Mouse (Mus musculus): Measurements from ENCODE around the gene Rhbdl3. TPM values are rescaled to one million over a fixed set of nuclear protein-coding genes. Genes with fewer than 3 reads are reported as not detected.
A peak's percentile ranks its signal among the peaks of the same experiment; 100 is the strongest.

Rhbdl3 gene
- polyA plus RNA-seq, 1 experiment from 2014 or later, result 6.9 TPM

DNA sequence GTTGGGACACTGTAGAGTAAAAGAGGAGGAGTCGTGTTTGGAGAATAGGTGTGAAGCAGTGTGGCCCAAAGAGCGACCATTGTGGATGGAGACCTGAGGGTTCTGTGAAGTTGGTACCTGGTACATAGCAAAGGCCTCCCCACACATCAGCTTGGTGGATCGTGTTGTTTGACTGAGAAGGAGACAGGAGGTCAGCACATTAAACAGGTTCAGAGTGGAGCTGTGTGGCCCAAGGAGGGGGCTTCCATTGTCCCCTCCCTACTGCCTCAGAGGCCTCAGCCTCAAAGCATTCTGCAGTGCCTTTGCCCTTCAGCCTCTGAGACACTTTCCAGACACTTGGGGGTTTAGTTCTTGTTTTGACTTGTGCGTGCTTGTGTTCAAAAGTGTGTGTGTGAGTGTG lies 13.2 kb downstream of the Rhbdl3 start:
- Histone ChIP-seq H3K27ac (replicated peaks) (no peak overlapping the region), H3K9me3 (no peaks in the 10 kb centered on the region), H3K4me3 (no peak overlapping the region), H3K4me2 (no peak overlapping the region), H3K4me1 (replicated peaks) (peaks cover 24% of the 10 kb centered on the region), H3K9ac (no peak overlapping the region), H3K27me3 (no peaks in the 10 kb centered on the region), H3K36me3 (no peaks in the 10 kb centered on the region)
- 70% methylated on average over 4 of the region's 4 CpGs for WGBS
- no peak for ATAC-seq (ENCODE audit: low FRiP score, low read depth)

DNA sequence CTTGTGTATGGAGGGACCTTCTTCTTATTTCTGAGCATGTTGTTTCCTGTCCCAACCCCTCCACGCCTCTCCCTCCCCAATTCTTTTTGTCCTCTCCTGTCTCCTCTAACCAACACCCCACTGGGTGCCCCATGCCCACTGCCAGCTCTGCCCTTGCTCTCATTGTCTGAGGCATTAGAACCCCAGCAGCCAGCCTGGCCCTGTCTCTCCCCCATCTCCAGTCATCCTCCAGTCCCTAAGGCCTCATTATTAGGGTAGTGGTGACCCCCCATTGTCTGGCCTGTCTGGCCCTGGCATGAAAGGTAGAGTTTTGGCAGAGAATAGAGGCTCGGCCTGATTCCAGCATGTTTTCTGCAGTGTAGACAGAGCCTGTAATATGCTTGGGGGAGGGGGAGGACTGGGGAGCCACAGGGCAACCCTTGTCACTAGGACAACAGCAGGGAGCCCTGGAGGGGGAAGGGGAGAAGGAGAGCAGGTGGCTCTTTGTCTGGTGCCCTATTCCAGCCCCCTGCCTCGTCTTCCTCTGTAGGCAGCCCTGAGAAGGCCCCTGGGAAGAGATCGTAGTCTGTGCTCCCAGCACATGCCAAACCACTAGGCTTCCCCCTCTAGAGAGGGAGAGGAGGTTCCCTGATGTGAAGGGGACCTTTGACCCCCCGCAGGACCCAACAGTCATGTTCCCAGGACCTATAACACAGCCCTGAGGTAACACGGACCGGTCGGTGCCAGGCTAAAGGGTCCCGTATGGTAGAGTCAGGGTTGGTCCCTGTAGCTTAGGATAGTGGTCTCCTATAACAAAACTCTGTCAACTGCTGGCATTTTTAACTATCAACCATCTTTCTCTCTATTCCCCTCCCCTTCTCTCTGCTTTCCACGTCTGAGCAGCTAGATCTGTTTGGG lies 15.3 kb downstream of the Rhbdl3 start:
- peaks cover 23% of the 10 kb centered on the region for H3K4me1 ChIP-seq (replicated peaks)
- H3K36me3 ChIP-seq, result no peaks in the 10 kb centered on the region
- ATAC-seq (ENCODE audit: low FRiP score, low read depth), result peak; percentile 85
- H3K4me2 ChIP-seq, result no peak overlapping the region
- H3K27me3 ChIP-seq, result no peaks in the 10 kb centered on the region
- no peak overlapping the region for H3K9ac ChIP-seq
- H3K4me3 ChIP-seq, result no peak overlapping the region
- H3K9me3 ChIP-seq, result no peaks in the 10 kb centered on the region
- peak overlapping the region; percentile 28; the same call in 1 of the 2 replicates for H3K27ac ChIP-seq (replicated peaks)
- 24% methylated on average over 10 of the region's 10 CpGs for WGBS

- Histone ChIP-seq H3K4me1 (replicated peaks) (0 out of 2 replicates have a peak, but pooled peaks cover 4% of the 10 kb centered on the region), H3K27ac (replicated peaks) (no peak overlapping the region), H3K4me2 (no peak overlapping the region), H3K4me3 (no peak overlapping the region), H3K36me3 (no peaks in the 10 kb centered on the region), H3K9me3 (no peaks in the 10 kb centered on the region), H3K9ac (no peak overlapping the region), H3K27me3 (no peaks in the 10 kb centered on the region)
- no peak for ATAC-seq (ENCODE audit: low FRiP score, low read depth)
- 36% methylated on average over 13 of the region's 13 CpGs for WGBS
These were observed 22.5 kb downstream of the Rhbdl3 start for GRCm38 (mm10) chr11:80323255-80323654.

DNA sequence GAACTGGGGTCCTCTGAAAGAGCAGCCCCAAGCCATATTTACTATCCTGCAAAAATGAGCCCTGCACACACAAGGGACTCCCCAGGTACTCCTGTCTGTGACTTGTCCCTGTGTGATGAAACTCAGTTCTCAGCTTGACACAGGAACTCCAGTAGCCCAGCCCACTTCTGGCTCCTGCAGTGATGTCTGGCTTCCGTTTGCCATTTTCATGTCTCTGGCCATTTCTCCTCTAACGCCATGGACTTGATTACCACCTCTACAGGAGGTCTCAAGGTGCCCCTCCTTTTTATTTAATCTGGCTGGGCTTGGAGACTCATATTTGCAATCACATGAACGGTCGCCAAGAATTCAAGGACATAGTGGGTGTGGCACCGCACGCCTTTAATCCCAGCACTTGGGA lies 23.9 kb downstream of the Rhbdl3 start:
- ATAC-seq (ENCODE audit: low FRiP score, low read depth), result no peak
- no peak overlapping the region for H3K27ac ChIP-seq (replicated peaks)
- no peak overlapping the region for H3K4me2 ChIP-seq
- H3K4me3 ChIP-seq, result no peak overlapping the region
- no peaks in the 10 kb centered on the region for H3K9me3 ChIP-seq
- H3K4me1 ChIP-seq (replicated peaks), result 0 out of 2 replicates have a peak, but pooled peaks cover 4% of the 10 kb centered on the region
- no peaks in the 10 kb centered on the region for H3K27me3 ChIP-seq
- no peak overlapping the region for H3K9ac ChIP-seq
- WGBS, result 83% methylated on average over 6 of the region's 6 CpGs
- H3K36me3 ChIP-seq, result no peaks in the 10 kb centered on the region

DNA sequence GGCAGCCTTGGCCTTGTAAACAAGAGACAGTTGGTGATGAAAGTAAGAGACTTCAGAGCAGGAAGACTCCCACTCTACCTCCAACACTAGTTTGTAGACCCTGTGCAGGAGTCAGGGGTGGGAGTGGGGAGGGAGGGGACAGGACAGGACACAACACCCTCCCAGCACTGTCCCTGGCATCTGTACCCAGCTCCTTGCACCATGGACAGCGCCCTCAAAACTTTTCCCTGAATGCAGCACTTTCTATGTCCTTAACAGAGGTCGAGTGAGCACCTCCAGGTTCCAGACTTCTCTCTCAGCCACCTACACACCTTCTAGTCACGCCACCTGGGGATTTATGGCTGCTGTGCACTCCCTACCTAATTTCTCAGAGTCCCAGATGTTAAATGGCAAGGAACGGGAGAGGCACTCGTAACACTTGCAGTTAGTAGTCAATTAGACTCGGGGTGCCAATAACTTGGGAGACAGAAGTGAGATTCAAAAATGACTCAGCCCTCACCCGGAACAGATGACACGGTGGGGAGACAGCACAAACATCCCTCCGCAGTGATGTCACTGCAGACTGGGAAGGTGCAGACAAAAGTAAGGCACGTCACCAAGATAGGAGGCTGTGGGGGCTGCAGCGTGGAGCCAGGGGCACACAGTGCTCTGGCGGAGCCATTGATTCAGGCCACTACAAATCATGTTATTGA lies 32.1 kb downstream of the Rhbdl3 start:
- no peaks in the 10 kb centered on the region for H3K9me3 ChIP-seq
- WGBS, result 70% methylated on average over 12 of the region's 12 CpGs
- no peak overlapping the region for H3K9ac ChIP-seq
- H3K27ac ChIP-seq (replicated peaks), result no peak overlapping the region
- H3K27me3 ChIP-seq, result no peaks in the 10 kb centered on the region
- peaks cover 18% of the 10 kb centered on the region for H3K4me1 ChIP-seq (replicated peaks)
- ATAC-seq (ENCODE audit: low FRiP score, low read depth), result no peak
- H3K4me3 ChIP-seq, result no peak overlapping the region
- H3K4me2 ChIP-seq, result no peak overlapping the region
- H3K36me3 ChIP-seq, result no peaks in the 10 kb centered on the region

DNA sequence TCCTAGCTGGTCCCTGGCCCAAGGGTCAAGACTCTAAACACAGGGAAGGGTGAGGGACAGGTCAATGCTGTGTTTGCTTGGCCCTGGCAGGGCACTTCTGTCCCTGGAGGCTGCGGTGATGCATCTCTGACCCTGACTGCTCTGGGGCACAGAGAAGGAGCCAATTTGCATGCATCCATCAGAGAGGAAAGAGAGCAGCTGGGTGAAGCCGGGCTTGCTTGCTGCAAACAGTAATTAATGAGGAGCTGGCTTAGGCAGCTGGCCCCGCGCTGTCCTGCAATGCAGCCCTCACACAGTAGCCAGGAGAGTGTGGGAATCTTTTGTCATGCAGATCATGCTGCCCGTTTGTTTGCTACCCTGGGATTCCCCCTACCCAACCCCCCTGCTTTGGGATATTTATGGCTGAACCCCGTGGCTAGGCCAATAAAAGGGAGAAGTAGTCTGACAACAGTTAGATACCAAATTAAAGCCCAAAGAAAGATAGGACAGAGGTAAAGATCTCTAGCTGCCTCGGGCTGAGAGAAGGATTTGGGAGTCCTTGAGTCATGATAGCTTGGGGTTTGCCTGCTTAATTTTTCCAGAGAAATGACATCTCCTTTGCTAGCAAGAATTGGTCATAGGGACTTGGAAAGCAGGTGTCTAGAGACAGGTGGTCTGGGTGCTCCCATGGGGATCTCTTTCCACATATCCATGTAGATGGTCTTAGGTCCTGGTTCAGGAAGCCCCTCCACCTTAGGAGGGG lies 35.1 kb downstream of the Rhbdl3 start:
- Histone ChIP-seq H3K36me3 (no peaks in the 10 kb centered on the region), H3K4me3 (no peak overlapping the region), H3K27ac (replicated peaks) (peak overlapping the region; percentile 65), H3K27me3 (no peaks in the 10 kb centered on the region), H3K9me3 (no peaks in the 10 kb centered on the region), H3K4me2 (0 out of 2 replicates have a peak overlapping the region, but pooled peaks have one; percentile 7), H3K9ac (no peak overlapping the region), H3K4me1 (replicated peaks) (peaks cover 18% of the 10 kb centered on the region)
- 3% methylated on average over 7 of the region's 7 CpGs for WGBS
- peak; percentile 72 for ATAC-seq (ENCODE audit: low FRiP score, low read depth)

GRCm38 (mm10) chr11:80336351-80336730 lies 35.6 kb downstream of the Rhbdl3 start:
- 10% methylated on average over 6 of the region's 6 CpGs for WGBS
- Histone ChIP-seq H3K36me3 (no peaks in the 10 kb centered on the region), H3K4me2 (no peak overlapping the region), H3K4me1 (replicated peaks) (peaks cover 18% of the 10 kb centered on the region), H3K9ac (no peak overlapping the region), H3K9me3 (no peaks in the 10 kb centered on the region), H3K27ac (replicated peaks) (peak overlapping the region; percentile 65; the same call in 1 of the 2 replicates), H3K27me3 (no peaks in the 10 kb centered on the region), H3K4me3 (no peak overlapping the region)
- no peak for ATAC-seq (ENCODE audit: low FRiP score, low read depth)

- Histone ChIP-seq H3K9ac (no peak overlapping the region), H3K27ac (replicated peaks) (0 out of 2 replicates have a peak overlapping the region, but pooled peaks have one; percentile 30), H3K4me3 (no peak overlapping the region), H3K4me1 (replicated peaks) (peaks cover 4% of the 10 kb centered on the region; the same call in 1 of the 2 replicates), H3K27me3 (no peaks in the 10 kb centered on the region), H3K4me2 (no peak overlapping the region), H3K36me3 (no peaks in the 10 kb centered on the region), H3K9me3 (no peaks in the 10 kb centered on the region)
- ATAC-seq (ENCODE audit: low FRiP score, low read depth), result no peak
- WGBS, result 17% methylated on average over 2 of the region's 2 CpGs
These were observed 41.8 kb downstream of the Rhbdl3 start for GRCm38 (mm10) chr11:80342482-80342881.

DNA sequence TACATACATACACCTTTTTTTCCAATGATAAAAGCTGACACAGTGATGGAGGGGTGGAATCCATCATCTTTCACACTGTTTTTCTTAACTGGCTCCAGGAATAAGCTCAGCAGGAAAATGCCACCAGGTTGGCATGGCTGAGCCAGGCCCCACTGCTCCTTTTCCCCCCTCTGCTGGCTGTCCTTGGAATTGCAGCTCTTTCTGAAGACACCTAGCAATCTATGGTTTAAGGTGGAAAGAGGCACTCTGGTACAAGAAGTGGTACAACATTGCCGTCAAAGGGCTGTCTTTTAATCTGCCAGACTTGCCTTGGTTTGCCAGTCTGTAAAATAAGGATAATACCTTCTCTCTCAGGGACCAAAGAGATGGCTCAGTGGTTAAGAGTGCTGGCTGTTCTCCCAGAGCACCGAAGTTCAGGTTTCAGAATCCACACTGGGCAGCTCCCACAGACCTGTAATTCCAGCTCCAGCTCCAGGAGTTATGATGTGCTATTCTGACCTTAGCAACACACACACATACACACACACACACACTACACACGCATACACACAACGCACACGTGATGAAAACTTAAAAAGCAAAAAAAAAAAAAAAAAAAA lies 51.2 kb downstream of the Rhbdl3 start:
- H3K4me1 ChIP-seq (replicated peaks), result no peaks in the 10 kb centered on the region
- peak; percentile 54; the same call in 1 of the 2 replicates for ATAC-seq (ENCODE audit: low FRiP score, low read depth)
- no peak overlapping the region for H3K27ac ChIP-seq (replicated peaks)
- no peaks in the 10 kb centered on the region for H3K9me3 ChIP-seq
- no peaks in the 10 kb centered on the region for H3K36me3 ChIP-seq
- H3K9ac ChIP-seq, result no peak overlapping the region
- 75% methylated on average over 5 of the region's 5 CpGs for WGBS
- H3K4me2 ChIP-seq, result no peak overlapping the region
- H3K27me3 ChIP-seq, result no peaks in the 10 kb centered on the region
- H3K4me3 ChIP-seq, result no peak overlapping the region

DNA sequence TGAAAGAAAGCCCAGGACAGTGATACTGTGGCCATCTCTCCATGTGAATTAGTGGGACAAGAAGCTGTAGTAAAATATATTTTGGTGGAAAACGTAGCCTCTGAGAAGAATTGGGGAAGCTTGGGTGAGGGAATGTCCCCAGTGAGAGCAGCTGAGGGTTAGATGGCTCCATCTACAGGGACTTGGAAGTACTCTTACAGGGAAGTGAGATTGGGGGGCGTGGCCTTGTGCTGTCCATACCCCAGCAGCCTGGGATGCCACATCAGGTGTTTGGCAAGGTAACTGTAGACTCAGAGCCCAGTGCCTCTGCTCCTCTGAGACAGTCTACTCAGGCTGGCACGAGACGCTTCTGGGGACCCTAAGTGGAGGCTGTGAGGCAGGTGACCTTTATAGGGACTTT lies 54.1 kb downstream of the Rhbdl3 start:
- ATAC-seq (ENCODE audit: low FRiP score, low read depth), result no peak
- no peak overlapping the region for H3K9ac ChIP-seq
- 27% methylated on average over 4 of the region's 4 CpGs for WGBS
- no peaks in the 10 kb centered on the region for H3K4me1 ChIP-seq (replicated peaks)
- no peak overlapping the region for H3K4me2 ChIP-seq
- no peaks in the 10 kb centered on the region for H3K9me3 ChIP-seq
- no peaks in the 10 kb centered on the region for H3K36me3 ChIP-seq
- H3K27ac ChIP-seq (replicated peaks), result no peak overlapping the region
- no peak overlapping the region for H3K4me3 ChIP-seq
- H3K27me3 ChIP-seq, result no peaks in the 10 kb centered on the region

DNA sequence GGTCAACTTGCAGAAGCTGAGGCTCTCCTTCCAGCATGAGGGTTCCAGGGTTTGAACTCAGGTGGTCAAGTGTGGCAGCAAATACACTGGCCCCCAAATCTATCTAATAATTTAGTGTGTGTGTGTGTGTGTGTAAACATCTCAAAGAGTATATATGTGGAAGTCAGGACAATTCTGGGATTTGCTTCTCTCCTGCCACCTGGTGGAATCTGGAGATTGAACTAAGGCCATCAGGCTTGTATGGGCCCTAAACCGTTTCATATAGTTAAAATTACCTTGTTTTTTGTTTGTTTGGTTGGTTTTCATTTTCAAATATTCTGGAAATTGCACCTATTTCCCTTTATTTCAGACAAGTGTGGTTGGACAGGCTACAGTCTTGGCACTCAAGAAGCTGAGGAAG lies 68.2 kb downstream of the Rhbdl3 start:
- 98% methylated on average over 1 of the region's 1 CpGs for WGBS
- Histone ChIP-seq H3K4me3 (no peak overlapping the region), H3K4me1 (replicated peaks) (no peaks in the 10 kb centered on the region), H3K4me2 (no peak overlapping the region), H3K36me3 (peaks cover 43% of the 10 kb centered on the region), H3K27me3 (no peaks in the 10 kb centered on the region), H3K27ac (replicated peaks) (no peak overlapping the region), H3K9me3 (no peaks in the 10 kb centered on the region), H3K9ac (no peak overlapping the region)
- ATAC-seq (ENCODE audit: low FRiP score, low read depth), result no peak
